Mouse (Mus musculus) testis, adult 2 months (tissue): ENCODE results near the gene Megf8.

ENCODE experiments used
- CTCF ChIP-seq: fragments of 200-500 bp; IDR thresholded peaks from 2 replicates; pipeline ENCODE4 v1.5.1; 2012; ENCODE audit warnings: low read depth, mild to moderate bottlenecking, inconsistent platforms, low read length, moderate library complexity; ENCODE audit not compliant: control insufficient read depth, insufficient read depth, insufficient replicate concordance
- POLR2A ChIP-seq: fragments of 200-500 bp; IDR thresholded peaks from 2 replicates; pipeline ENCODE4 v1.6.1; 2012; ENCODE audit warnings: low read depth, mild to moderate bottlenecking, inconsistent platforms, low read length, moderate library complexity; ENCODE audit not compliant: control insufficient read depth

GRCm38 (mm10) chr7:25282731-25283211, 34.2 kb upstream of the Megf8 start:
- TF ChIP-seq POLR2A, result no peak
- TF ChIP-seq CTCF, result no peak
